Mouse (Mus musculus) midbrain, postnatal 0 days (tissue): Measurements from ENCODE around the gene Hmcn2. TPM values are rescaled to one million over a fixed set of nuclear protein-coding genes. Genes with fewer than 3 reads are reported as not detected.

Source experiments
- ATAC-seq: fragments of 200-750 bp; cut with Nextera tagmentation; 2 replicates; pipeline ENCODE4 v1.8.0; 2017; ENCODE audit warnings: moderate number of reproducible peaks, mild to moderate bottlenecking, moderate TSS enrichment, moderate library complexity; ENCODE audit not compliant: low FRiP score
- DNase-seq: peaks from one replicate; pipeline ENCODE4 v3.0.0-alpha.2; 2015; ENCODE audit warnings: low spot score
- H3K27ac ChIP-seq: fragments of 300-500 bp; sonication (generic); 2 replicates; pipeline ENCODE4 v1.5.1; 2014; ENCODE audit warnings: low read depth, mild to moderate bottlenecking, low read length, mixed read lengths
- H3K27me3 ChIP-seq: fragments of 300-500 bp; sonication (generic); 2 replicates; pipeline ENCODE4 v1.6.1; 2014; ENCODE audit warnings: low read length, control low read depth, mixed read lengths; ENCODE audit not compliant: insufficient read depth
- H3K36me3 ChIP-seq: fragments of 300-500 bp; sonication (generic); 2 replicates; pipeline ENCODE4 v1.6.1; 2014; ENCODE audit warnings: low read length, control low read depth, mixed read lengths; ENCODE audit not compliant: insufficient read depth
- H3K4me1 ChIP-seq: fragments of 300-500 bp; sonication (generic); 2 replicates; pipeline ENCODE4 v1.6.1; 2014; ENCODE audit warnings: mild to moderate bottlenecking, control low read depth, antibody characterized with exemption, low read length, mixed read lengths; ENCODE audit not compliant: insufficient read depth
- H3K4me2 ChIP-seq: fragments of 300-500 bp; sonication (generic); 2 replicates; pipeline ENCODE4 v1.6.1; 2014; ENCODE audit warnings: low read depth, mild to moderate bottlenecking, low read length, mixed read lengths; ENCODE audit not compliant: poor library complexity, severe bottlenecking
- H3K4me3 ChIP-seq: fragments of 300-500 bp; sonication (generic); 2 replicates; pipeline ENCODE4 v1.5.1; 2014; ENCODE audit warnings: low read depth, mild to moderate bottlenecking, low read length, moderate library complexity
- H3K9ac ChIP-seq: fragments of 300-500 bp; sonication (generic); replicated peaks from 2 replicates; pipeline ENCODE4 v1.6.1; 2014; ENCODE audit warnings: mild to moderate bottlenecking, low read length, moderate library complexity, mixed read lengths; ENCODE audit not compliant: poor library complexity, severe bottlenecking
- H3K9me3 ChIP-seq: fragments of 300-500 bp; sonication (generic); 2 replicates; pipeline ENCODE4 v1.6.1; 2016; ENCODE audit warnings: low read length, control low read depth
- CTCF ChIP-seq: IDR thresholded peaks from 2 replicates; pipeline ENCODE4 v1.5.1; 2016; ENCODE audit warnings: antibody characterized with exemption, mild to moderate bottlenecking
- WGBS: fragments of 180-500 bp; shearing (Covaris S2); extraction: QIAGEN DNeasy Blood & Tissue Kit; methylation state at CpG from one replicate; pipeline ENCODE4 v1.1.7; 2014; 5-methylcytosine and 5-hydroxymethylcytosine counted together
- polyA plus RNA-seq: library from polyadenylated mRNA; unstranded; fragments of >200 nt; fragmentation: Nextera tagmentation; extraction: Ambion mirVana; gene quantifications from 2 replicates; pipeline ENCODE4 v1.2.1, GENCODE M21; 2015
- total RNA-seq: library from RNA; depleted of rRNA; stranded (reverse); fragments of >200 nt; gene quantifications from 2 replicates; pipeline ENCODE4 v1.2.3, GENCODE M21; 2014

The Hmcn2 gene
- total and polyA plus RNA-seq, 2 experiments from 2014 or later = 0.37 to 0.60 TPM

DNA sequence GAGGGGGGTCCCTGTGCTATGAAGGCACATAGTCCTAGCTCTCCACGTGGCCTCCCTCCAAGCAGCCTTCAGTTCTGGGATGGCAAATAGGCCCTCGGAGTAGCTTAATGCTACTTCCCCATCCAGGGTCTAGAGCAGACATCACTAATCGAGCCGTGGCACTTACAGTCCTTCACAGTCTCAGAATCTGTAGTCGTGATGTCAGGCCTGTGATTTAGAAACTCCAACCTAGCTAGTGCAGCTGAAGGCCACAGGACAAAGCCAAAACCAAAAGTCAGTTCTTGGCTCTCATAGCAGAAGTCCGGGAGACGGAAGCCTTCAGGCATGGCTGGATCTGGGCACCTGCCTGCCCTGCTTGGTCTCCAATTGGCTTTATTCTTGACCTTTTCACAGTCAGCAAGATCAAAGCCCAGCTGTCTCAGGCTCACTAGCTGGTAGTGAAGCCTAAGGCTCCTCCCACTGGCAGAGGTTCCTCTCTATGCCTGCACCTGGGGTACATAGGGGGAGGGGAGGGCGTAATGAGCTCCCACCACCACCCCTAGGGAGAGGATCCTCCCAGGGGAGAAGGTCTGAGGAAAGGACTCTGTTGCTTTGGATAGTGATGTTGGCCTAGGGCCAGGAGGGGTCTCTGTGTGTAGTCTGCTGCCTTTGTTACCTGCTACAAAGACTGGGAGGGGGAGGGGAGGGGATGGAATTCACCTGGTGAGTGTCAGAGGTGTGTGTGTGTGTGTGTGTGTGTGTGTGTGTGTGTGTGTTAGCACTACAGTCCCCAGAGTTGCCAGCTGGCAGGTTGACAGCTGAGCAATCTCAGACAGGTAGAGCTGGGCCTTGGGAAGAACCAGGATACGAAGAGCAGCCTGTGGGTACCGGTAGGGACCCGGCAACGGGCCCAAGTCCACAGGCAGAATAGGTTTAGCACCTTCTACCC lies 163.3 kb downstream of the Hmcn2 start:
- peaks cover 23% of the 10 kb centered on the region for H3K27me3 ChIP-seq
- DNase-seq (no peak), ATAC-seq (no peak)
- H3K4me3 ChIP-seq = no peak overlapping the region
- 82% methylated on average over 12 of the region's 12 CpGs for WGBS
- no peak overlapping the region for H3K4me2 ChIP-seq
- H3K9me3 ChIP-seq = no peaks in the 10 kb centered on the region
- no peak overlapping the region for H3K9ac ChIP-seq
- no peaks in the 10 kb centered on the region; the same call in 1 of the 2 replicates for H3K4me1 ChIP-seq
- no peak overlapping the region for H3K27ac ChIP-seq
- TF ChIP-seq CTCF = no peak
- no peaks in the 10 kb centered on the region; the same call in 1 of the 2 replicates for H3K36me3 ChIP-seq

DNA sequence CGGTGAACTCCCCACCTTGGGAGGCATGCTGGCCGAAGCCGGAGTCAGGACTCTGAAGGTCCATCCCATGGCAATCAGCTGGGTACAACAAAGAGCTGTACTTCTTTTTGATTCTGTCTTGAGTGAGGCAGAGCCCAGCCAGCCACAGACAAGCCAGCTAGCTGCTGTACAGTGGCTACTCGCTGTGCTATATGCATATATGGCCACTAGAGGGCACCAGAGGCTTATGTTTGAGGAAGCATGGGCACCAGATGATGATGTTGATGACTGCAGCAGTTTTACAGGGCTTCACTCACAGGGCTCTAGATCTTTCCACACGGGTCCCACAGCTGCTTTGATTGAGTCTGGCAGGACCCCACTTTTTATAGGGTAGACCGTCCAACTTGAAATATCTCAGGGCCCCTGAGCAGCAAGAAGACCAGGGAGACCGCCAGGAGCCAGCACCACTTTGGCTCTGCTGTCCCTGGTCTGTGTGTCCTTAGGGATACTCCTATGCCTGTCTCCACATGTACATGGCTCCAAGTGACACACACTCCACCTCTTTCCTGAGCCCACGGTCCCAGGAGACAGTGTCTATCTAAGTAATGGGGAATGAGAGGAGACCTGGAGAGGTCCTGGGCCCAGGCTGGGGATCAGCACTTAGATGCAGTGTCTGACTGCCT lies 168.8 kb downstream of the Hmcn2 start:
- DNase-seq (peak; percentile 94), ATAC-seq (peak; percentile 74)
- 30% methylated on average over 8 of the region's 8 CpGs for WGBS
- H3K27ac ChIP-seq = no peak overlapping the region
- H3K4me3 ChIP-seq = no peak overlapping the region
- peak; percentile 98 for TF ChIP-seq CTCF
- peaks cover 50% of the 10 kb centered on the region for H3K27me3 ChIP-seq
- H3K9ac ChIP-seq = no peak overlapping the region
- H3K4me2 ChIP-seq = no peak overlapping the region
- no peaks in the 10 kb centered on the region for H3K4me1 ChIP-seq
- H3K36me3 ChIP-seq = no peaks in the 10 kb centered on the region
- H3K9me3 ChIP-seq = no peaks in the 10 kb centered on the region

GRCm38 (mm10) chr2:31484187-31484586 lies 170.0 kb downstream of the Hmcn2 start:
- no peak overlapping the region for H3K4me2 ChIP-seq
- no peaks in the 10 kb centered on the region for H3K4me1 ChIP-seq
- H3K36me3 ChIP-seq = no peaks in the 10 kb centered on the region
- H3K4me3 ChIP-seq = no peak overlapping the region
- ATAC-seq (no peak), DNase-seq (peak; percentile 90)
- peak; percentile 95 for TF ChIP-seq CTCF
- 28% methylated on average over 5 of the region's 5 CpGs for WGBS
- H3K27ac ChIP-seq = no peak overlapping the region
- no peaks in the 10 kb centered on the region for H3K9me3 ChIP-seq
- H3K27me3 ChIP-seq = peaks cover 54% of the 10 kb centered on the region
- no peak overlapping the region for H3K9ac ChIP-seq

GRCm38 (mm10) chr2:31489166-31489565 lies 175.0 kb downstream of the Hmcn2 start:
- 36% methylated on average over 12 of the region's 12 CpGs for WGBS
- Histone ChIP-seq H3K36me3 (no peaks in the 10 kb centered on the region), H3K4me1 (no peaks in the 10 kb centered on the region), H3K4me3 (no peak overlapping the region), H3K4me2 (no peak overlapping the region), H3K9me3 (no peaks in the 10 kb centered on the region), H3K9ac (no peak overlapping the region), H3K27ac (no peak overlapping the region), H3K27me3 (peaks cover 48% of the 10 kb centered on the region)
- DNase-seq (no peak), ATAC-seq (no peak)
- TF ChIP-seq CTCF = no peak

DNA sequence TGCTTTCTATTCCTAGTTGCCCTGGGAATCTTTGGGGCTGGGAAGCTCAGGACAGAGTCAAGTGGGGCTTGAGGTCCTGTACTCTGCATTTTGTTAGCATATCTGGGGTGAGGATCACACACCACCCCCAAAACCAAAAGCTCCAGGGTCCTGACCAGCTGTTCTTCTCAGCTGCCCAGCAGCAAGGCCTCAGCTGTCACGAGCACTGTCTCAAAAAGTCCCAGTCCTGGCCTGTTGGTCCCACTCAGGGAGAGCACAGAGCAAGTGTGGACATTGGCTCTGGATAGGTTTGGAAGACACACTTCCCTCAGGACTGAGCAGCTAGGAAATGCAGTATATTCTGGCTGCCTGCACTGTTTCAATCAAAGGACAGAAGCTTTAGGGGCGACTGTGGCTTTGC lies 176.3 kb downstream of the Hmcn2 start:
- H3K4me3 ChIP-seq = no peak overlapping the region
- H3K27ac ChIP-seq = no peak overlapping the region
- no peak for TF ChIP-seq CTCF
- no peak for DNase-seq
- H3K9me3 ChIP-seq = no peaks in the 10 kb centered on the region
- no peaks in the 10 kb centered on the region for H3K4me1 ChIP-seq
- H3K4me2 ChIP-seq = no peak overlapping the region
- H3K36me3 ChIP-seq = no peaks in the 10 kb centered on the region
- 87% methylated on average over 2 of the region's 2 CpGs for WGBS
- H3K9ac ChIP-seq = no peak overlapping the region
- peaks cover 48% of the 10 kb centered on the region for H3K27me3 ChIP-seq
- ATAC-seq = no peak

DNA sequence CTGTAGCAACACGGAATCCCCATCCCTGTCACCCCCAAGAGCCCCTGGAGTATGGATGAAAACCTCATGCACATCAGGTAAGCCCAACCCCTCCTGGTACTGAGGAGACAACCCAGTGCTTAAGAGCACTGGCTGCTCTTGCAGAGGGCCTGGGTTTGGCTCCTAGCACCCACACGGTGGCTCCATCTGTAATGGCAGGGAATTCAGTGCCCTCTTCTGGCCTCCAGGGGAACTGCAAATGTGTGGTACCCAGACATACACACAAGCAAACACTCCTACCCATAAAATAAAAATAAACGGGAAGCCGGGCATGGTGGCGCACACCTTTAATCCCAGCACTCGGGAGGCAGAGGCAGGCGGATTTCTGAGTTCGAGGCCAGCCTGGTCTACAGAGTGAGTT lies 178.1 kb downstream of the Hmcn2 start:
- no peak for TF ChIP-seq CTCF
- no peak for DNase-seq
- Histone ChIP-seq H3K27me3 (peaks cover 41% of the 10 kb centered on the region), H3K4me1 (0 out of 2 replicates have a peak, but pooled peaks cover 3% of the 10 kb centered on the region), H3K27ac (no peak overlapping the region), H3K36me3 (no peaks in the 10 kb centered on the region), H3K4me2 (no peak overlapping the region), H3K9me3 (no peaks in the 10 kb centered on the region), H3K4me3 (no peak overlapping the region), H3K9ac (no peak overlapping the region)
- WGBS = 94% methylated on average over 8 of the region's 8 CpGs
- ATAC-seq = no peak
